Comparison of ENCODE assay signal across 8 mouse cellular contexts in genomic region chr12:73053668-73054241, GRCm38 (mm10). TPM values are rescaled to one million over a fixed set of nuclear protein-coding genes. Genes with fewer than 3 reads are reported as not detected.
DNase-seq lines count a peak whose midpoint lies in the region; ATAC-seq and TF ChIP-seq lines count a peak whose summit lies in the region.

Gene Six1, minus strand, starts transcription at chr12:73053887.

- TF ChIP-seq CTCF in ES-Bruce4 (IDR thresholded peaks at IDR 0.05; ENCODE audit: low read depth, low read length): peak; percentile 61
- no peak for TF ChIP-seq CTCF in olfactory bulb, adult 2 months (IDR thresholded peaks at IDR 0.05; ENCODE audit: insufficient read depth, low read depth, low read length)

- H3K4me3 ChIP-seq in ES-Bruce4 (ENCODE audit: low read depth, low read length): peak within 1 kb of the TSS; percentile 82
- H3K4me3 ChIP-seq in heart, embryonic 10.5 days: peak within 1 kb of the TSS; percentile 78
- H3K4me3 ChIP-seq in lung, embryonic 16.5 days (ENCODE audit: low read length): peak within 1 kb of the TSS; percentile 64
- H3K4me3 ChIP-seq in olfactory bulb, adult 2 months (ENCODE audit: insufficient read depth, low read depth, low read length): peak within 1 kb of the TSS; percentile 8

- H3K36me3 ChIP-seq in ES-Bruce4 (ENCODE audit: control insufficient read depth, insufficient read depth, low read length, poor library complexity, severe bottlenecking): no peaks in the 10 kb centered on the region
- no peaks in the 10 kb centered on the region for H3K36me3 ChIP-seq in heart, embryonic 10.5 days
- no peaks in the 10 kb centered on the region for H3K36me3 ChIP-seq in lung, embryonic 16.5 days (ENCODE audit: control insufficient read depth, insufficient read depth, low read length)

- peak; percentile 60; the same call in 1 of the 2 replicates for TF ChIP-seq EP300 in ES-Bruce4 (IDR thresholded peaks at IDR 0.05; ENCODE audit: insufficient read depth, low read depth, low read length)

- no peaks in the 10 kb centered on the region for H3K4me1 ChIP-seq in ES-Bruce4 (ENCODE audit: control insufficient read depth, insufficient read depth, low read length)
- H3K4me1 ChIP-seq in heart, embryonic 10.5 days: peaks cover 35% of the 10 kb centered on the region
- H3K4me1 ChIP-seq in lung, embryonic 16.5 days (replicated peaks; ENCODE audit: control insufficient read depth, insufficient read depth, low read length): peaks cover 3% of the 10 kb centered on the region; the same call in 1 of the 2 replicates
- H3K4me1 ChIP-seq in olfactory bulb, adult 2 months (ENCODE audit: control insufficient read depth, insufficient read depth, low read length): peaks cover 8% of the 10 kb centered on the region; the same call in 1 of the 2 replicates

- H3K4me2 ChIP-seq in lung, embryonic 16.5 days (ENCODE audit: low read depth, low read length): peak within 1 kb of the TSS; percentile 93

- H3K9ac ChIP-seq in ES-Bruce4 (ENCODE audit: low read depth, poor library complexity, severe bottlenecking): peak within 1 kb of the TSS; percentile 69
- H3K9ac ChIP-seq in lung, embryonic 16.5 days (ENCODE audit: low read length): peak within 1 kb of the TSS; percentile 63

- peak; percentile 87 for DNase-seq in 3134 (ENCODE audit: extremely low read depth, insufficient read length, low spot score)
- peak; percentile 93 for DNase-seq in embryo, embryonic 9.5 days (ENCODE audit: extremely low spot score)
- DNase-seq in heart, embryonic 10.5 days (ENCODE audit: low spot score): peak; percentile 92
- peak; percentile 75 to 76 for DNase-seq in kidney, adult 8-10 months
- DNase-seq in left cerebral cortex, adult 8-10 months (ENCODE audit: low spot score in 2 of 2): no peak

- no peaks in the 10 kb centered on the region for H3K9me3 ChIP-seq in ES-Bruce4 (replicated peaks; ENCODE audit: control insufficient read depth, insufficient read depth, low read length, poor library complexity, severe bottlenecking)
- H3K9me3 ChIP-seq in heart, embryonic 10.5 days: no peaks in the 10 kb centered on the region
- no peaks in the 10 kb centered on the region for H3K9me3 ChIP-seq in lung, embryonic 16.5 days (ENCODE audit: control insufficient read depth, low read length)

- under 1% methylated on average over 42 of the region's 42 CpGs for WGBS in heart, embryonic 10.5 days
- under 1% methylated on average over 42 of the region's 42 CpGs for WGBS in lung, embryonic 16.5 days
- under 1% methylated on average over 42 of the region's 42 CpGs for WGBS in olfactory bulb, adult 2 months

- TF ChIP-seq POLR2A in ES-Bruce4 (IDR thresholded peaks at IDR 0.05; ENCODE audit: insufficient read depth, low read length): no peak
- TF ChIP-seq POLR2A in olfactory bulb, adult 2 months (IDR thresholded peaks at IDR 0.05; ENCODE audit: insufficient read depth, low read depth, low read length): no peak

- ATAC-seq in lung, embryonic 16.5 days (ENCODE audit: low read depth): peak; percentile 93

- H3K27me3 ChIP-seq in ES-Bruce4 (ENCODE audit: control insufficient read depth, insufficient read depth, low read length, poor library complexity, severe bottlenecking): peaks cover 20% of the 10 kb centered on the region
- peaks cover 66% of the 10 kb centered on the region for H3K27me3 ChIP-seq in heart, embryonic 10.5 days (ENCODE audit: insufficient read depth, poor library complexity, severe bottlenecking)
- peaks cover 70% of the 10 kb centered on the region for H3K27me3 ChIP-seq in lung, embryonic 16.5 days (ENCODE audit: control insufficient read depth, insufficient read depth, low read depth, low read length)

- H3K27ac ChIP-seq in ES-Bruce4 (ENCODE audit: insufficient read depth, low read length): 0 out of 2 replicates have a peak within 1 kb of the TSS, but pooled peaks have one; percentile 34
- peak within 1 kb of the TSS; percentile 87 for H3K27ac ChIP-seq in heart, embryonic 10.5 days
- H3K27ac ChIP-seq in lung, embryonic 16.5 days (ENCODE audit: low read length): no peak within 1 kb of the TSS
- H3K27ac ChIP-seq in olfactory bulb, adult 2 months (ENCODE audit: insufficient read depth, low read depth, low read length): no peak within 1 kb of the TSS

RNA-seq across cellular contexts. Expression of gene Six1, which starts in this region (rescaled TPM):
- 2.9 and 3.5 TPM in 2 replicates for polyA plus RNA-seq in ES-Bruce4 (2011; ENCODE audit: insufficient read depth, insufficient read length, low read depth, missing spikeins)
- 2.5 and 5.4 TPM in 2 replicates for polyA plus RNA-seq in heart, embryonic 10.5 days (2016; fragmentation: Nextera tagmentation; extraction: Ambion mirVana)
- polyA plus RNA-seq in lung, embryonic 16.5 days (2015; fragmentation: Nextera tagmentation; extraction: Ambion mirVana): 1.3 and 2.0 TPM in 2 replicates
- not detected in 2 replicates for polyA plus RNA-seq in olfactory bulb, adult 2 months (2012; ENCODE audit: insufficient read depth, insufficient read length, low replicate concordance, missing spikeins)
- total RNA-seq in left cerebral cortex, adult 8-10 months (2022): under 1 TPM in 3 of 4 experiments, not detected in 1; 0.25 to 0.70 (median 0.65) TPM

Comparison
In these comparisons a context has a peak if more than half of its experiments do, and no peak if none do; other contexts are left out.
1. DNase-seq: peak in 3134 (single experiment), embryo, embryonic 9.5 days (single experiment), heart, embryonic 10.5 days (single experiment) and kidney, adult 8-10 months (2 of 2); none in left cerebral cortex, adult 8-10 months (0 of 2).
2. H3K27ac ChIP-seq: peak in ES-Bruce4 (single experiment) and heart, embryonic 10.5 days (single experiment); none in lung, embryonic 16.5 days (single experiment) and olfactory bulb, adult 2 months (single experiment).
3. H3K4me3 ChIP-seq: peak in every context shown above with its lines; median percentile 82 in ES-Bruce4; 78 in heart, embryonic 10.5 days; 64 in lung, embryonic 16.5 days; 8 in olfactory bulb, adult 2 months.